ENCODE assay signal across 15 mouse cellular contexts in the genomic region with DNA sequence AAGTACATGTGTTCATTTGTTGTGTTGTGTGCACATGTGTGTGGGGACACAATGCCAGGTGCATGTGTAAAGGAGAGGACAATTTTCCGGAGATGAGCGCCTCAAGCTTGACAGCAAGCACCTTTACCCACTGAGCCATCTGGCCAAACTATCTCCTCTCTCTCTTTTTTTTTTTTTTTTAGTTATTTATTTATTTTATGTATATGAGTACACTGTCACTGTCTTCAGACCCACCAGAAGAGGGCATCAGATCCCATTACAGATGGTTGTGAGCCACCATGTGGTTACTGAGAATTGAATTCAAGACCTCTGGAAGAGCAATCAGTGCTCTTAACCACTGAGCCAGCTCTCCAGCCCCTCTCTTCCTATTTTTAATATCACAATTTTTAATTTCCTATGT. TPM values are rescaled to one million over a fixed set of nuclear protein-coding genes. Genes with fewer than 3 reads are reported as not detected.
DNase-seq lines count a peak whose midpoint lies in the region; ATAC-seq and TF ChIP-seq lines count a peak whose summit lies in the region.
"Not testable (repeated sequence)": the region's sequence is repeated elsewhere in the genome, so short reads cannot be mapped to it uniquely, and the experiment has no call there.
"Had no signal": no experiment of that assay in that cellular context is flagged by ENCODE, and none has a peak within 500 bp of the region (broad histone marks: within the 10 kb centered on the region; RNA-seq: fewer than 3 reads in every experiment).

No protein-coding gene starts in this region.

- peak; percentile 8 for DNase-seq in A20 (ENCODE audit: low read depth, low spot score)
- DNase-seq in MEL (ENCODE audit: low read depth, low spot score); hindbrain, postnatal 0 days (ENCODE audit: low spot score); kidney, postnatal 0 days (ENCODE audit: low spot score); left cerebral cortex, adult 2 months (ENCODE audit: extremely low spot score in 1 of 2, low spot score in 2 of 2); lung, postnatal 0 days (ENCODE audit: low spot score): not testable (repeated sequence)

- not testable (repeated sequence) for TF ChIP-seq EP300 in MEL (IDR thresholded peaks at IDR 0.05; ENCODE audit: low read depth in 1 of 2, low read length in 2 of 2); lung, postnatal 0 days (IDR thresholded peaks at IDR 0.05)

- not testable (repeated sequence) for H3K4me3 ChIP-seq in MEL (ENCODE audit: control insufficient read depth in 1 of 2, insufficient read depth in 1 of 2, low read depth in 2 of 2, low read length in 2 of 2); hindbrain, postnatal 0 days (ENCODE audit: low read length); kidney, postnatal 0 days (replicated peaks; ENCODE audit: low read depth, low read length); left cerebral cortex, adult 2 months; lung, postnatal 0 days (ENCODE audit: low read depth, low read length)

- 100% methylated on average over 2 of the region's 2 CpGs for WGBS in hindbrain, postnatal 0 days
- 96% methylated on average over 2 of the region's 2 CpGs for WGBS in kidney, postnatal 0 days
- WGBS in lung, postnatal 0 days = 97% methylated on average over 2 of the region's 2 CpGs

- H3K9me3 ChIP-seq in MEL (replicated peaks; ENCODE audit: insufficient read depth, low read length); hindbrain, postnatal 0 days (ENCODE audit: low read length); kidney, postnatal 0 days (replicated peaks; ENCODE audit: low read length); lung, postnatal 0 days (ENCODE audit: low read length): not testable (repeated sequence)

- TF ChIP-seq CTCF in MEL (IDR thresholded peaks at IDR 0.05 in 2 of 3, conservative IDR thresholded peaks at IDR 0.05 in 1 of 3; ENCODE audit: control insufficient read depth in 1 of 3, insufficient read depth in 1 of 3, low read depth in 2 of 3, low read length in 3 of 3, poor library complexity in 1 of 3, severe bottlenecking in 1 of 3) = peak in 1 of 3 experiments; percentile 36; a peak in 2 of 6 replicates
- 0 out of 2 replicates have a peak, but pooled peaks have one; percentile 3 for TF ChIP-seq CTCF in hindbrain, postnatal 0 days (IDR thresholded peaks at IDR 0.05; ENCODE audit: low read depth)
- 0 out of 2 replicates have a peak, but pooled peaks have one; percentile 15 for TF ChIP-seq CTCF in kidney, postnatal 0 days (IDR thresholded peaks at IDR 0.05; ENCODE audit: low read depth)
- peak; percentile 20 for TF ChIP-seq CTCF in left cerebral cortex, adult 2 months (IDR thresholded peaks at IDR 0.05)
- TF ChIP-seq CTCF in lung, postnatal 0 days (IDR thresholded peaks at IDR 0.05) = peak; percentile 6; the same call in 1 of the 2 replicates

- H3K27me3 ChIP-seq in MEL (ENCODE audit: control insufficient read depth in 1 of 2, insufficient read depth in 2 of 2, low read length in 2 of 2) = not testable (repeated sequence)
- peaks cover 27% of the 10 kb centered on the region for H3K27me3 ChIP-seq in hindbrain, postnatal 0 days (ENCODE audit: insufficient read depth, low read length)
- peaks cover 21% of the 10 kb centered on the region for H3K27me3 ChIP-seq in kidney, postnatal 0 days (ENCODE audit: insufficient read depth, low read length)
- H3K27me3 ChIP-seq in lung, postnatal 0 days (replicated peaks; ENCODE audit: insufficient read depth, low read length) = peaks cover 26% of the 10 kb centered on the region

- TF ChIP-seq RAD21 in MEL (IDR thresholded peaks at IDR 0.05; ENCODE audit: low read depth, low read length) = not testable (repeated sequence)

- H3K9ac ChIP-seq in MEL (ENCODE audit: control insufficient read depth, low read depth, low read length, poor library complexity, severe bottlenecking); hindbrain, postnatal 0 days (replicated peaks; ENCODE audit: low read length); kidney, postnatal 0 days (ENCODE audit: low read depth, low read length); lung, postnatal 0 days (replicated peaks; ENCODE audit: low read depth): not testable (repeated sequence)

- intact Hi-C loops in left cerebral cortex, adult 2 months (cut with DNase I) = not testable (repeated sequence)

- ATAC-seq in hindbrain, postnatal 0 days; kidney, postnatal 0 days (replicated peaks; ENCODE audit: low FRiP score, low read depth); lung, postnatal 0 days: not testable (repeated sequence)

- peaks cover 0 to 13% of the 10 kb centered on the region in 2 experiments; a peak in 2 of 4 replicates for H3K4me1 ChIP-seq in MEL (ENCODE audit: control insufficient read depth in 1 of 2, insufficient read depth in 2 of 2, low read length in 2 of 2)
- H3K4me1 ChIP-seq in hindbrain, postnatal 0 days (ENCODE audit: insufficient read depth, low read length); lung, postnatal 0 days (ENCODE audit: insufficient read depth, low read depth, low read length): not testable (repeated sequence)
- peaks cover 11% of the 10 kb centered on the region; the same call in 1 of the 2 replicates for H3K4me1 ChIP-seq in kidney, postnatal 0 days (replicated peaks; ENCODE audit: insufficient read depth, low read length)

- H3K36me3 ChIP-seq in MEL (ENCODE audit: control insufficient read depth in 1 of 2, insufficient read depth in 2 of 2, low read length in 2 of 2); hindbrain, postnatal 0 days (ENCODE audit: insufficient read depth, low read length); kidney, postnatal 0 days (ENCODE audit: insufficient read depth, low read length); lung, postnatal 0 days (ENCODE audit: insufficient read depth, low read length): not testable (repeated sequence)

- TF ChIP-seq POLR2A in MEL (IDR thresholded peaks at IDR 0.05; ENCODE audit: control insufficient read depth in 1 of 2, insufficient read depth in 1 of 2, low read depth in 1 of 2, low read length in 2 of 2, poor library complexity in 1 of 2) = not testable (repeated sequence)

- not testable (repeated sequence) for H3K4me2 ChIP-seq in hindbrain, postnatal 0 days (ENCODE audit: low read depth, low read length); kidney, postnatal 0 days (ENCODE audit: low read length); lung, postnatal 0 days (replicated peaks; ENCODE audit: low read depth, low read length)

- not testable (repeated sequence) for H3K27ac ChIP-seq in MEL (ENCODE audit: control insufficient read depth, low read depth, low read length); hindbrain, postnatal 0 days; kidney, postnatal 0 days; left cerebral cortex, adult 2 months; lung, postnatal 0 days (ENCODE audit: low read length)

- not testable (repeated sequence) for H3K79me2 ChIP-seq in MEL (ENCODE audit: control insufficient read depth, insufficient read depth, low read length, poor library complexity)

TF ChIP-seq in MEL, 35 proteins besides CTCF, POLR2A, EP300 and RAD21:
- TF ChIP-seq ZNF384 (IDR thresholded peaks at IDR 0.05; ENCODE audit: low read depth, low read length) = peak; percentile 82
- 0 out of 2 replicates have a peak, but pooled peaks have one; percentile 27 for TF ChIP-seq SMC3 (IDR thresholded peaks at IDR 0.05; ENCODE audit: low read depth, low read length)
- 0 out of 2 replicates have a peak, but pooled peaks have one; percentile 35 for TF ChIP-seq MYC (IDR thresholded peaks at IDR 0.05; ENCODE audit: low read depth, low read length)

RNA-seq across cellular contexts. Expression of a gene that starts 9.5 kb away (rescaled TPM):
- not detected in 2 replicates for total RNA-seq in MEL (2012; rRNA removed)
- not detected for polyA plus RNA-seq in MEL (2012; ENCODE audit: insufficient read depth in 1 of 2, insufficient read length in 2 of 2, low read depth in 1 of 2, low replicate concordance in 2 of 2, missing spikeins in 1 of 2)
- total RNA-seq in hindbrain, postnatal 0 days (2014; rRNA removed) = not detected in 2 replicates
- not detected in 2 replicates for polyA plus RNA-seq in hindbrain, postnatal 0 days (2015; fragmentation: Nextera tagmentation; extraction: Ambion mirVana)
- 0.13 TPM in 1 of 2 replicates, not detected in the other for polyA plus RNA-seq in kidney, postnatal 0 days (2015; fragmentation: Nextera tagmentation; extraction: Ambion mirVana)
- total RNA-seq in left cerebral cortex, adult 2 months (2021) = not detected
- not detected in 2 replicates for polyA plus RNA-seq in lung, postnatal 0 days (2015; fragmentation: Nextera tagmentation; extraction: Ambion mirVana)
- total RNA-seq: common myeloid progenitor, adult 5-6 weeks; G1E had no signal
- polyA plus RNA-seq: brain, embryonic 14.5 days; C2C12; erythroblast, embryonic 14.5 days; forebrain, embryonic 10.5 days; forebrain, embryonic 12.5 days; forebrain, embryonic 14.5 days; forebrain, embryonic 16.5 days; G1E had no signal

RNA-seq across cellular contexts. Expression of a gene that starts 21.7 kb away (rescaled TPM):
- total RNA-seq in MEL (2012; rRNA removed) = 40.2 and 40.6 TPM in 2 replicates
- polyA plus RNA-seq in MEL (2012; ENCODE audit: insufficient read depth in 1 of 2, insufficient read length in 2 of 2, low read depth in 1 of 2, low replicate concordance in 2 of 2, missing spikeins in 1 of 2) = 10 to 100 TPM in 1 of 2 experiments, not detected in 1; 52.5 TPM
- 25.3 and 31.0 TPM in 2 replicates for total RNA-seq in hindbrain, postnatal 0 days (2014; rRNA removed)
- 10.7 and 12.4 TPM in 2 replicates for polyA plus RNA-seq in hindbrain, postnatal 0 days (2015; fragmentation: Nextera tagmentation; extraction: Ambion mirVana)
- 12.6 and 19.1 TPM in 2 replicates for polyA plus RNA-seq in kidney, postnatal 0 days (2015; fragmentation: Nextera tagmentation; extraction: Ambion mirVana)
- 10 to 100 TPM; 47.0 to 49.8 TPM for total RNA-seq in left cerebral cortex, adult 2 months (2021)
- polyA plus RNA-seq in lung, postnatal 0 days (2015; fragmentation: Nextera tagmentation; extraction: Ambion mirVana) = 16.7 and 16.8 TPM in 2 replicates
